Mouse (Mus musculus) CH12.LX (cell line): ENCODE measurements around the gene Tmem132c. TPM values are rescaled to one million over a fixed set of nuclear protein-coding genes. Genes with fewer than 3 reads are reported as not detected.

Experiments used
- DNase-seq: peaks from one replicate; pipeline ENCODE4 v3.0.0-alpha.2; 2013; ENCODE audit errors: extremely low read depth
- H3K27ac ChIP-seq: 2 replicates; pipeline ENCODE4 v1.5.1; 2012; ENCODE audit warnings: low read depth, mild to moderate bottlenecking, control low read depth, moderate library complexity; ENCODE audit not compliant: insufficient read depth
- H3K27me3 ChIP-seq: replicated peaks from 2 replicates; pipeline ENCODE3; 2012; ENCODE audit warnings: inconsistent platforms
- H3K36me3 ChIP-seq, 2 experiments: replicated peaks in 1 of 2; 2 replicates each; pipeline versions ENCODE3 to v1.6.1; 2012; ENCODE audit warnings: inconsistent platforms in 1 of 2, low read length in 1 of 2, mild to moderate bottlenecking in 1 of 2, mixed read lengths in 1 of 2, moderate library complexity in 1 of 2; ENCODE audit not compliant: control insufficient read depth in 1 of 2, insufficient read depth in 1 of 2
- H3K4me1 ChIP-seq, 2 experiments: 2 replicates each; pipeline ENCODE4 v1.6.1; 2012; ENCODE audit warnings: inconsistent platforms in 1 of 2, moderate library complexity in 1 of 2; ENCODE audit not compliant: insufficient read depth in 2 of 2, control insufficient read depth in 1 of 2
- H3K4me2 ChIP-seq: 2 replicates; pipeline ENCODE4 v1.6.1; 2012; ENCODE audit warnings: low read depth, mild to moderate bottlenecking, control low read depth; ENCODE audit not compliant: poor library complexity, insufficient read depth, severe bottlenecking
- H3K4me3 ChIP-seq, 3 experiments: fragments of 150-350 bp in 1 of 3; sonication (generic) in 1 of 3; replicated peaks in 1 of 3; 2 replicates each; pipeline versions ENCODE3 to v1.5.1; 2011 to 2012; ENCODE audit warnings: low read depth in 2 of 3, low read length in 2 of 3, mild to moderate bottlenecking in 2 of 3, moderate library complexity in 2 of 3, control low read depth in 1 of 3, improper control_type of control experiment in 1 of 3, inconsistent platforms in 1 of 3, mixed read lengths in 1 of 3; ENCODE audit not compliant: poor library complexity in 1 of 3
- H3K79me2 ChIP-seq: replicated peaks from 2 replicates; pipeline ENCODE4 v1.6.1; 2012; ENCODE audit warnings: mild to moderate bottlenecking, moderate library complexity; ENCODE audit not compliant: control insufficient read depth, poor library complexity, insufficient read depth, severe bottlenecking; ENCODE audit errors: extremely low read depth
- H3K9ac ChIP-seq: 2 replicates; pipeline ENCODE4 v1.6.1; 2012; ENCODE audit warnings: low read depth, mild to moderate bottlenecking, control low read depth, moderate library complexity; ENCODE audit not compliant: insufficient read depth
- H3K9me3 ChIP-seq: replicated peaks from 2 replicates; pipeline ENCODE3; 2012; ENCODE audit warnings: low read length, inconsistent platforms, mixed read lengths
- BHLHE40 ChIP-seq: IDR thresholded peaks from 2 replicates; pipeline ENCODE4 v1.6.1; 2011; ENCODE audit warnings: mild to moderate bottlenecking, low read depth, low read length, improper control_type of control experiment
- CHD1 ChIP-seq: IDR thresholded peaks from 2 replicates; pipeline ENCODE4 v1.6.1; 2012; ENCODE audit warnings: low read depth, low read length, improper control_type of control experiment, inconsistent platforms
- CHD2 ChIP-seq: IDR thresholded peaks from 2 replicates; pipeline ENCODE4 v1.6.1; 2011; ENCODE audit warnings: low read length, improper control_type of control experiment
- CTCF ChIP-seq, 2 experiments: IDR thresholded peaks in 1 of 2; conservative IDR thresholded peaks in 1 of 2; 2 replicates each; pipeline ENCODE4 v1.5.1; 2011 to 2012; ENCODE audit warnings: low read depth in 2 of 2, low read length in 2 of 2, improper control_type of control experiment in 1 of 2, inconsistent platforms in 1 of 2, mild to moderate bottlenecking in 1 of 2, moderate library complexity in 1 of 2
- E2F4 ChIP-seq: IDR thresholded peaks from 2 replicates; pipeline ENCODE4 v1.6.1; 2011; ENCODE audit warnings: low read depth, low read length, improper control_type of control experiment; ENCODE audit not compliant: insufficient replicate concordance
- ELF1 ChIP-seq: IDR thresholded peaks from 2 replicates; pipeline ENCODE4 v1.6.1; 2014; ENCODE audit warnings: low read depth, mild to moderate bottlenecking, inconsistent platforms, low read length, improper control_type of control experiment
- ETS1 ChIP-seq: conservative IDR thresholded peaks from 2 replicates; pipeline ENCODE4 v1.6.1; 2012; ENCODE audit warnings: low read depth, mild to moderate bottlenecking, inconsistent platforms, low read length, improper control_type of control experiment, moderate library complexity
- HCFC1 ChIP-seq: IDR thresholded peaks from 2 replicates; pipeline ENCODE4 v1.6.1; 2012; ENCODE audit warnings: low read depth, mild to moderate bottlenecking, inconsistent platforms, low read length, improper control_type of control experiment
- IRF4 ChIP-seq: IDR thresholded peaks from 2 replicates; pipeline ENCODE4 v1.6.1; 2014; ENCODE audit warnings: low read depth, mild to moderate bottlenecking, inconsistent platforms, low read length, improper control_type of control experiment
- JUN ChIP-seq: IDR thresholded peaks from 2 replicates; pipeline ENCODE4 v1.6.1; 2011; ENCODE audit warnings: low read depth, mild to moderate bottlenecking, low read length, improper control_type of control experiment, moderate library complexity; ENCODE audit not compliant: insufficient read depth
- JUND ChIP-seq: conservative IDR thresholded peaks from 2 replicates; pipeline ENCODE4 v1.6.1; 2011; ENCODE audit warnings: low read depth, low read length, improper control_type of control experiment
- KAT2A ChIP-seq: IDR thresholded peaks from 2 replicates; pipeline ENCODE4 v1.6.1; 2012; ENCODE audit warnings: low read length, improper control_type of control experiment, inconsistent platforms; ENCODE audit not compliant: insufficient replicate concordance
- MAFK ChIP-seq: IDR thresholded peaks from 2 replicates; pipeline ENCODE4 v1.6.1; 2011; ENCODE audit warnings: low read length, improper control_type of control experiment; ENCODE audit not compliant: insufficient replicate concordance
- MEF2A ChIP-seq: IDR thresholded peaks from 2 replicates; pipeline ENCODE4 v1.6.1; 2014; ENCODE audit warnings: low read depth, mild to moderate bottlenecking, inconsistent platforms, low read length, improper control_type of control experiment, borderline replicate concordance
- NELFE ChIP-seq: IDR thresholded peaks from 2 replicates; pipeline ENCODE4 v1.6.1; 2011; ENCODE audit warnings: low read depth, low read length, improper control_type of control experiment
- POLR2A ChIP-seq: IDR thresholded peaks from 2 replicates; pipeline ENCODE4 v1.6.1; 2011; ENCODE audit warnings: low read depth, mild to moderate bottlenecking, improper control_type of control experiment, low read length
- RAD21 ChIP-seq: IDR thresholded peaks from 2 replicates; pipeline ENCODE4 v1.6.1; 2011; ENCODE audit warnings: low read depth, mild to moderate bottlenecking, low read length, improper control_type of control experiment, moderate library complexity
- RCOR1 ChIP-seq: conservative IDR thresholded peaks from 2 replicates; pipeline ENCODE4 v1.6.1; 2012; ENCODE audit warnings: low read depth, mild to moderate bottlenecking, inconsistent platforms, low read length, improper control_type of control experiment
- SMC3 ChIP-seq: IDR thresholded peaks from 2 replicates; pipeline ENCODE4 v1.6.1; 2011; ENCODE audit warnings: low read depth, low read length, improper control_type of control experiment
- TBP ChIP-seq: conservative IDR thresholded peaks from 2 replicates; pipeline ENCODE4 v1.6.1; 2011; ENCODE audit warnings: low read depth, low read length, improper control_type of control experiment
- TCF12 ChIP-seq: IDR thresholded peaks from 2 replicates; pipeline ENCODE4 v1.6.1; 2014; ENCODE audit warnings: low read depth, mild to moderate bottlenecking, inconsistent platforms, low read length, improper control_type of control experiment
- UBTF ChIP-seq: IDR thresholded peaks from 2 replicates; pipeline ENCODE4 v1.6.1; 2012; ENCODE audit warnings: low read depth, mild to moderate bottlenecking, inconsistent platforms, low read length, improper control_type of control experiment, moderate library complexity
- USF1 ChIP-seq: IDR thresholded peaks from 2 replicates; pipeline ENCODE4 v1.6.1; 2014; ENCODE audit warnings: low read depth, mild to moderate bottlenecking, inconsistent platforms, low read length, improper control_type of control experiment
- USF2 ChIP-seq: conservative IDR thresholded peaks from 2 replicates; pipeline ENCODE4 v1.6.1; 2011; ENCODE audit warnings: low read depth, low read length, improper control_type of control experiment
- ZKSCAN1 ChIP-seq: IDR thresholded peaks from 2 replicates; pipeline ENCODE4 v1.6.1; 2012; ENCODE audit warnings: low read depth, inconsistent platforms, low read length, improper control_type of control experiment, borderline replicate concordance
- ZNF384 ChIP-seq: IDR thresholded peaks from 2 replicates; pipeline ENCODE4 v1.6.1; 2012; ENCODE audit warnings: low read depth, low read length, improper control_type of control experiment, inconsistent platforms
- dilution Hi-C: fragments of 300-500 bp; cut with MboI; formaldehyde crosslinking; loops from 2 replicates; pipeline ENCODE4 v1.14.3; 2020; ENCODE audit warnings: low sequenced_read_pairs; ENCODE audit not compliant: extremely low pct_unique_long_range_greater_than_20kb, extremely low pct_ligation_motif_present
- in situ Hi-C: fragments of 300-500 bp; cut with MboI; formaldehyde crosslinking; loops from 3 replicates; pipeline ENCODE4 v1.14.3; 2019; ENCODE audit warnings: low sequenced_read_pairs, low pct_ligation_motif_present, low pct_unique_long_range_greater_than_20kb, mixed read lengths
- polyA plus RNA-seq: library from polyadenylated mRNA; unstranded; fragments of >175 nt; gene quantifications from 2 replicates; pipeline ENCODE4 v1.2.1, GENCODE M21; 2012; ENCODE audit warnings: low read depth; ENCODE audit not compliant: insufficient read length
- total RNA-seq, 2 experiments: library from RNA; depleted of rRNA; stranded (reverse); fragments of 300-350 nt in 1 of 2; fragments of >200 nt in 1 of 2; gene quantifications; 2 replicates each; pipeline ENCODE4 v1.2.3; 2012 to 2014

Tmem132c gene
- total and polyA plus RNA-seq, 3 experiments, result not detected

GRCm38 (mm10) chr5:127241925-127242762 lies 536 bp downstream of the Tmem132c start:
- TF ChIP-seq ETS1, result no peak
- TF ChIP-seq ELF1, result no peak
- TF ChIP-seq IRF4, result no peak
- no peak for TF ChIP-seq SMC3
- Histone ChIP-seq H3K9me3 (peaks cover 88% of the 10 kb centered on the region), H3K4me3 (no peak overlapping the region), H3K4me1 (no peaks in the 10 kb centered on the region), H3K27ac (no peak overlapping the region), H3K4me2 (no peak overlapping the region), H3K9ac (no peak overlapping the region), H3K27me3 (no peaks in the 10 kb centered on the region), H3K79me2 (no peaks in the 10 kb centered on the region), H3K36me3 (no peaks in the 10 kb centered on the region)
- in situ Hi-C loops (no loop called here), dilution Hi-C loops (no loop called here)
- DNase-seq, result no peak

- DNase-seq, result no peak
- in situ Hi-C loops (no loop called here), dilution Hi-C loops (no loop called here)
- Histone ChIP-seq H3K79me2 (no peaks in the 10 kb centered on the region), H3K9ac (no peak overlapping the region), H3K9me3 (peaks cover 88% of the 10 kb centered on the region), H3K27ac (no peak overlapping the region), H3K36me3 (no peaks in the 10 kb centered on the region), H3K4me2 (no peak overlapping the region), H3K4me3 (no peak overlapping the region), H3K27me3 (no peaks in the 10 kb centered on the region), H3K4me1 (no peaks in the 10 kb centered on the region)
- TF ChIP-seq JUND (no peak), ZNF384 (no peak), HCFC1 (no peak), IRF4 (no peak), NELFE (no peak), ELF1 (no peak), CHD2 (no peak), E2F4 (no peak), MAFK (no peak)
These were observed 1.2 kb downstream of the Tmem132c start for GRCm38 (mm10) chr5:127242763-127243160.

GRCm38 (mm10) chr5:127243209-127243608 lies 1.6 kb downstream of the Tmem132c start:
- dilution Hi-C loops (no loop called here), in situ Hi-C loops (no loop called here)
- Histone ChIP-seq H3K79me2 (no peaks in the 10 kb centered on the region), H3K9ac (no peak overlapping the region), H3K36me3 (no peaks in the 10 kb centered on the region), H3K27ac (no peak overlapping the region), H3K9me3 (peaks cover 87% of the 10 kb centered on the region), H3K4me1 (no peaks in the 10 kb centered on the region), H3K4me2 (no peak overlapping the region), H3K4me3 (no peak overlapping the region), H3K27me3 (no peaks in the 10 kb centered on the region)
- no peak for DNase-seq
- TF ChIP-seq RAD21 (no peak), RCOR1 (no peak), UBTF (no peak), JUN (no peak), POLR2A (no peak), CHD1 (no peak), KAT2A (no peak), TCF12 (no peak), USF2 (no peak), MEF2A (no peak), BHLHE40 (no peak), ZKSCAN1 (no peak), E2F4 (no peak), CTCF (conservative IDR thresholded peaks at IDR 0.05 in 1 of 2, IDR thresholded peaks at IDR 0.05 in 1 of 2; ENCODE audit: low read depth in 2 of 2, low read length in 2 of 2) (no peak), USF1 (no peak), IRF4 (no peak), TBP (no peak)
